Mouse (Mus musculus): ENCODE data around the gene Clint1. TPM values are rescaled to one million over a fixed set of nuclear protein-coding genes. Genes with fewer than 3 reads are reported as not detected.

Gene Clint1
- total RNA-seq, 2 experiments from 2014 or later = 46.1 to 49.2 TPM

DNA sequence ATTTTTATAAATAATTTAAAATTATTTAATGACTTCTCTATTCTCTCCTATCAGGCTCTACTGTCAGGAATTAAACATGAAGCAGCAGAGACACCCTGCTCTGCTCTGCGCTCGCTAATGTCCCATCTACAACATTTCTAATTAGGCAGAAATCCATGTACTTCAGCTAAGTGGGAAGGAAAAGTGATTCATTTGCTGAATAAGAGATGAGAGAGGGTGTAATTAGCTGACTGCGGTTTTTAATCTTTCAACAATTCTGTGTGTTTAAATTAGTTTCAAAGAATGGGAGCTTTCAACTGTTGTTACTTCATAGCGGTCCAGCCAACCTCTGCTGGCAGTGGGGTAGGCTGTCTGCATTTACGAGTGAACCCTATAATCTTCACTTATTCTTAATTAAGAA is 58.9 kb downstream of the Clint1 start:
- DNase-seq (ENCODE audit: low spot score in 2 of 2) = no peak
- intact Hi-C loops (cut with DNase I) = no loop called here

DNA sequence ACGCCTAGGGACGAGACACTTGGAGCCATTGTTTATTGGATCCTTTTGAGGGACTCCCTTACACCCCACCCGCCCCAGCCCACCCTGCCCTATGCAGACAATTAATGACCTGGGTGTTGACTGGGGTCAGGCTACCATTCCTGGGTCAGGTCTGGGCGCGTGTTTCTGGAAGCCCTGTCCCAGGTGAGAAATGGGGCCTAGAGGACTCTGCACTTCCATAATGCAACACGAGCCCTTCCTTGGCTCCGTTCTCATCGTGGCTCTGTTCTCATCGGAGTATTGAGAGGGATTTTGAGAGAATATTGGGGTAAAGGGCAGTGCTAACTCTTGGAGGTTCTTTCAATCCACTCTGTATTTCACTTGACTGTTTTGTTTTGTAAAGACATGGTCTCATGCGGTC is 64.3 kb downstream of the Clint1 start:
- intact Hi-C loops (cut with DNase I) = no loop called here
- no peak for DNase-seq (ENCODE audit: low spot score in 2 of 2)

DNA sequence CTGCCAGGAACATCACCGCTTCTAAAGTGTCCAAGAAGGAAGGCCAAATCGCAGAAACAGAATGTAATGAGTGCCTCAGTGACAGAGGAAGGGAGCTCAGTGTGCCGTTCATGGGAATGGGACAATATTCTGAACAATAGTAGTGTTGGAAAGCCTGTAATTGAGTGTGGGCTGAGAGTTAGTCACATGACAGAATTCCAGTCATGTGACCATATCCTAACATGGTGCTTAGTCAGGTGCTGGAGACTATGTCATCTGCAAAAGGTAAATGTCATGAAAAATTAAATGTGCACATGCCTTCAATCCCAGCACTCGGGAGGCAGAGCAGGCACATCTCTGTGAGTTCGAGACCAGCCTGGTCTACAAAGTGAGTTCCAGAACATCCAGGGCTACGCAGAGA is 66.2 kb downstream of the Clint1 start:
- no peak for DNase-seq (ENCODE audit: low spot score in 2 of 2)
- intact Hi-C loops (cut with DNase I) = no loop called here

DNA sequence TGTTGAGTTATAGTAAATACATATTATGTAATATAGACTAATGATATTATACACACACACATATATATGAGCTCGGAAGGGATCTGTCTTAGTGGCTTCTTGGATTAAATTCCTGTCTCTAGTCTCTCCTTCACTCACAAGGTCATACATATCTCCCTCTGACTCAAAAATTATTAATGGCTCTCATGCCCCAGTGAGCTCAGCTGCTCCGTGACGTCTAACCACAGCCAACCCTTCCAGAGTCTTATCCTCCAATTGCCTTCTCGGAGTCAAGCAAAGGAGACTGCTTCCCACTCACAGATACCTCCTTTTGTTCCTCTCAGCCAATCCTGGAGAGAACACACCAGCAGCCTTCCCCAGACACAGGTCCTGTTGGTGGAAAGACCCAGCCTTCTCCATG is 67.0 kb downstream of the Clint1 start:
- intact Hi-C loops (cut with DNase I) = no loop called here
- no peak for DNase-seq (ENCODE audit: low spot score in 2 of 2)

DNA sequence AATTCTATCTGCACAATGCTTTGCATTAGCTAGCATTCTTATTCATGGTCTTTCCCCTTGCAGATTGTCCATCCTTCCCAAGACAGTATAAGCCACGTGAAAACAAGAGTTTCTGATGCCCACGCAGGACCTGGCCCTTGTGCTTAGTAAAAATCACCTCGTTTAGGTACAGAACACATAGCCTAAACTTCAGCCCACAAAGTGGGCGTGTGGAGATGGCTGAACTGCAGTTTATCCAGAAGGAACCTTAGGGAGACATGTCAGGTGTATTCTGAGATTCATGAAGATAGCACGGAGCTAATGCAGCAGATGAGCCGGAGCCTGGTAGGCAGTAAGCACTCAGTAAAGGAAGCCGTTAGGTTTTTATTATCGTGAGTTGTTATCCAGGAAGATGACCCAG is 69.2 kb downstream of the Clint1 start:
- DNase-seq (ENCODE audit: low spot score in 2 of 2) = no peak
- intact Hi-C loops (cut with DNase I) = no loop called here

DNA sequence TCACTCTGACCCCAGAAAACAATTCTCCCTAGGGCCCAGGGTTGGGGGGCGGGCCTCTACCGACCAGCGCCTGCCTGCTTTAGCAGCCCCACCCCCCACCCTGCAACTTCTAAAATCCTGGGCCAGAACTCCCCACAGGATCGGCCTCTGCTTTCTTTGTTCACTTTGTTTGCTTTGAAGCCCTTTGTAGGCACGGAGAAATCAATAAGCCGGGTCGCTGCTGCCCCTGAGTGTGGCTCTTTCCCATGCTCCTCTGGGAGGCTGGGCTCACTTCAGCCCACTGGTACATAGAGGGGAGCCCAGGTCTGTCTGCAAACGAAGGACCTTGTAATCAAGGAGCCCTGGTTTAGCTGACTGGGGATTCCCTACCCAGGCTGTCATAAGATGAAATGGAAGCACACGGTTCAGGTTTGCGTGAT is 69.6 kb downstream of the Clint1 start:
- intact Hi-C loops (cut with DNase I) = no loop called here
- no peak for DNase-seq (ENCODE audit: low spot score in 2 of 2)

GRCm38 (mm10) chr11:45925436-45925835 is 73.6 kb downstream of the Clint1 start:
- no peak for DNase-seq (ENCODE audit: low spot score in 2 of 2)
- intact Hi-C loops (cut with DNase I) = loop anchor here (5.0 kb wide), 1 partner anchor 1338 kb away; no protein-coding TSS in a partner anchor

DNA sequence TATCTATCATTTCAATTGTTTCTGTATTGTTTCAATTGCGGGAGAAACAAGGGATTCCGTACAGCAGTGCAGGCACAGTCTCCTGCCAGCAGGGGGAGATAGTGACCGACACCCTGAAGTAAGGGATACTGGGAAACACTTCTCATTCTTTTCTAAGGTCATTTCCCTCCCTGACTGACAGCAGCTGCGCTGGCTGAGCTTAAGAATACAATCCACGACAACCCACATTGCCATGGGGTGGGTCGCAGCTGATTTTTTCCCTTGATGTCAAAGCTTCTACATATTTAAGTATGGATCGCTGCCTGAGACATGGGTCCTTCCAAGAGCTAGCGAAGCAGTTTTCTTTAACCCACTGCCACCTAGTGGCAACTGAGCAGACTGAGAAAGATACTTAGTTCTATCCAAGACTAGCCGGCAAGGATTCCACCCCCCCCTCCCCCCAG is 74.8 kb downstream of the Clint1 start:
- peak; percentile 82 to 85 for DNase-seq (ENCODE audit: low spot score in 2 of 2)

GRCm38 (mm10) chr11:45927456-45927855 is 75.6 kb downstream of the Clint1 start:
- no peak for DNase-seq (ENCODE audit: low spot score in 2 of 2)
- intact Hi-C loops (cut with DNase I) = loop anchor here (5.0 kb wide), 1 partner anchor 1340 kb away; no protein-coding TSS in a partner anchor

More for the DNA sequence above, 74.8 kb downstream of the Clint1 start:
- intact Hi-C loops (cut with DNase I) = loop anchor here (5.0 kb wide), 1 partner anchor 1339 kb away; no protein-coding TSS in a partner anchor

GRCm38 (mm10) chr11:45929541-45929940 is 77.7 kb downstream of the Clint1 start:
- intact Hi-C loops (cut with DNase I) = loop anchor here (5.0 kb wide), 1 partner anchor 1342 kb away; no protein-coding TSS in a partner anchor
- DNase-seq (ENCODE audit: low spot score in 2 of 2) = no peak

GRCm38 (mm10) chr11:45932771-45933170 is 80.9 kb downstream of the Clint1 start:
- intact Hi-C loops (cut with DNase I) = no loop called here
- DNase-seq (ENCODE audit: low spot score in 2 of 2) = no peak

DNA sequence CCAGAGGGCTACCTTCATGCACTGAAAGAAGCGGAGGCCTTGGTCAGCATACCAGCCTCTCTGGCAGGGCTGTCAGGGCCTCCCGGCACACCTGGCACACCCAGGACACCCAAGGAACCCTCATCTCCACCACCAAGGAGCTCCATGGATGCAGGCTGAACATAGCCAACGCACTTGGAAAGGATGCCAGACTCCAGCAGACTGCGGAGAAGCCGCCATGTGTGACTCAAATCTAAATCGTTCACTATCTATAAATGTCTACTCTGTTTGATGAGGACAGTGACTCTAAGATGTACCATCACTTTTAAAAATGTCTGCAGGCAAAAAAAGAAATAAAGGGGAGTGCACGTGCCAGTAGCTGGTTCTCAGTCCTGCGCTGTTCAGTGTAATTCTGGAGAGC is 85.6 kb downstream of the Clint1 start:
- intact Hi-C loops (cut with DNase I) = no loop called here
- peak in 1 of 2 experiments; percentile 20 for DNase-seq (ENCODE audit: low spot score in 2 of 2)

DNA sequence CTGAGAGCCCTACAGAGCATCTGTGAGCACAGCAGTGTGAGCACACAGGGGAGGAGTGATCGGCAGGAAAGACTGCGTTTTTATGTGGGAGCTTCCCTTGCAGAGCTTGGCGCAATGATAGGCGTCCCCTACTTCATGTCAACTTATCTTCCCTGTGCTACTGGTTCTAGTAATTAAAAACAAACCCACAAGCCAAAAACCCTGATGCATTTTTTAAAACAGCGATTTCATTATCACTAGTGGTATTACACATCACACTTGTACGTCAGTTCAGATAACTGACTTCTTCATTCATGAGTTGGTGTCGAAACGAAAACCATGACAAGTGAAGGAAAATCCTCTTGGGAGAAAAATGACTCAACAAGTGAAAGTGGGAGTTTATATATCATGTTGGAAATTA is 87.1 kb downstream of the Clint1 start:
- no peak for DNase-seq (ENCODE audit: low spot score in 2 of 2)
- intact Hi-C loops (cut with DNase I) = no loop called here

GRCm38 (mm10) chr11:45942281-45942680 is 90.4 kb downstream of the Clint1 start:
- no peak for DNase-seq (ENCODE audit: low spot score in 2 of 2)
- intact Hi-C loops (cut with DNase I) = loop anchor here (10.0 kb wide), 1 partner anchor 193 kb away; no protein-coding TSS in a partner anchor

DNA sequence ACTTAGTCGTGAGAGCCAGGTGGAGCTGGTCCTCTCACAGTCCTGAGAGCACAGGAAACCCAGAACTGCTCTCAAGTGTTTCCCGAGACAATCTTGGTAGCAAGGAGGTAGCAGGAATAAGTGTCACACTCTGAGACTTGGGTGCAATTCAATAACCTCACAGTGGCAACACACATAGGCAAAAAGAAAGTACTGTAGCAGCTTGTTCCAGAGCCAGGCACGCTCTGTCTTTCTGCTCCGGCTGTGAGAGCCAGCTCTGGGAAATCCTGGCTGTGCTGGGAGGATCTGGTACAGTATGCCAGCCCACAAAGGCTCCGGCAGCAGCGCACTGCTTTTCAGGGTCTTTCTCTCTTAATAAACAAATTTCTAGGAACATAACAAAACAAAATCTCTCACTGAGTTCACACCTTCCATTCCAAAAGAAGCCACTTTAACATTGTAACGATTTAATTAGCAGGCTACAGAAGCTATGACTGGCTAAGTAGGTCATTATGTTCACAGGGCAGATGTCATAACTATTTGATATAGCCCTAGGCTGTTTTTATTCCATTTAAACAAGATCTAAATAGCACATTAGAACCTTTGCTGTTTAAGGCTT is 91.4 kb downstream of the Clint1 start:
- peak; percentile 66 to 79 for DNase-seq (ENCODE audit: low spot score in 2 of 2)
- intact Hi-C loops (cut with DNase I) = loop anchor here (10.0 kb wide), 1 partner anchor 192 kb away; no protein-coding TSS in a partner anchor

- intact Hi-C loops (cut with DNase I) = loop anchor here (10.0 kb wide), 1 partner anchor 191 kb away; no protein-coding TSS in a partner anchor
- DNase-seq (ENCODE audit: low spot score in 2 of 2) = peak; percentile 16 to 39
Observed at GRCm38 (mm10) chr11:45943891-45944642, 92.2 kb downstream of the Clint1 start.

DNA sequence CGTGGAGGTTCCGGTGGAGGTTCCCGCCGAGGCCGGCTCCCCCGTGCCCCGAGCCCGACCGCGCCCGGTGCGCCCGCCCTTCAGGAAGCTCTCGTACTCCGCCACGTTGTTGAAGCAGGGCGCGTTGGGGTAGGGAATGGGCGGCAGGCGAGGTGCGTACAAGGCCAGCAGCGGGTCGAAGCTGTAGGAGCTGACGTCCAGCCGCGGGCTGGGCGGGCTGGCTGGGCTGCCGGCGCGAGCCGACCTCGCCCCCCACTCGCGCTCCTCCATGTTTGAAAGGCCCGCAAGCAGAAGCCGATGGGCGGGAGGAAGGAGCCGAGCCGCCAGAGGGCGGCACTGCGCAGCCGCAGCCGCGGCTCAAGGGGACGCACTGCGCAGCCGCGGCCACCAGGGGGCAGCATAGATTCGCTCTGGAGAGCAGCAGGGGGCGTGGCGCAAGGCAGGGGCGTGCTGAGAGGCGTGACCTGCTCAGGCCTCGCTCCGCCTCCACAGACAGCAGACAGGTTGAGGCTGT is 92.8 kb downstream of the Clint1 start, which contains the start of gene Lsm11:
Gene Lsm11 (minus strand): TSS at position 293 of the 514 bp plus-strand sequence.
- intact Hi-C loops (cut with DNase I) = loop anchor here (5.0 to 10.0 kb wide), 4 partner anchors 108 to 273 kb away; partner anchors contain the start of gene Gm12166

GRCm38 (mm10) chr11:45946796-45947195 is 94.9 kb downstream of the Clint1 start:
- DNase-seq (ENCODE audit: low spot score in 2 of 2) = no peak
- intact Hi-C loops (cut with DNase I) = loop anchor here (5.0 to 10.0 kb wide), 4 partner anchors 106 to 271 kb away; partner anchors contain the start of gene Gm12166

More for the DNA sequence above, 92.8 kb downstream of the Clint1 start, which contains the start of gene Lsm11:
- DNase-seq (ENCODE audit: low spot score in 2 of 2) = peak; percentile 95 to 98

DNA sequence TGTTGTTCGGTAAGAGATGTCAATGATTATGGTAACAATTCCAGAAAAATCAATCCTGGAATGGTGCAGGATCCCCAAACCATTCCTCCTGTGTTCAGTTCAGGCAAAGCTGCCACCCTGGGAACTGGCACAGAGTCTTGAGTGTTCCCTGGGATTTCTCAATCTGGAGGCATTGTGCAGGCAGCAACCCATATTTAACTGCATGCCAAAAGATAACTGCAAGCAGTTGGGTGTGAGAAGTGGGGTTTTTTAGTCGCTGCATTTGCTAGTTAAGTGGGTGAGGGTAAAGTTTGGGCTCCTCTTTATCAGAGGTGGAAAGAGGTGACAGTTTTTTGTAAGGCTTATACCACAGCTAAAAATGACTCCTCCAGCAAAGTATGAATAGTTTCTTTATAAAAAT is 95.6 kb downstream of the Clint1 start:
- DNase-seq (ENCODE audit: low spot score in 2 of 2) = peak; percentile 46 to 59

GRCm38 (mm10) chr11:45955127-45955627 is 103.3 kb downstream of the Clint1 start, which contains the start of gene Thg1l:
Gene Thg1l, minus strand, starts transcription at chr11:45955494.
- DNase-seq (ENCODE audit: low spot score in 2 of 2) = peak; percentile 88 to 90
- intact Hi-C loops (cut with DNase I) = no loop called here

More for the DNA sequence above, 95.6 kb downstream of the Clint1 start:
- intact Hi-C loops (cut with DNase I) = loop anchor here (5.0 to 10.0 kb wide), 4 partner anchors 105 to 270 kb away; partner anchors contain the start of gene Gm12166

Measured in left cerebral cortex, postnatal 14 days (tissue).